ENCODE assay signal across 8 mouse cellular contexts in genomic region chrX:136743459-136743858, GRCm38 (mm10). TPM values are rescaled to one million over a fixed set of nuclear protein-coding genes. Genes with fewer than 3 reads are reported as not detected.
DNase-seq lines count a peak whose midpoint lies in the region; ATAC-seq and TF ChIP-seq lines count a peak whose summit lies in the region.

Morf4l2 (minus strand) TSS chrX:136743690.

- peak within 1 kb of the TSS; percentile 93 for H3K27ac ChIP-seq in lung, embryonic 14.5 days (ENCODE audit: low read depth)
- peak within 1 kb of the TSS; percentile 96 for H3K27ac ChIP-seq in brown adipose tissue, adult 24 weeks (replicated peaks; ENCODE audit: low read depth, low read length)
- H3K27ac ChIP-seq in intestine, embryonic 16.5 days (ENCODE audit: low read length): peak within 1 kb of the TSS; percentile 91

- H3K27me3 ChIP-seq in lung, embryonic 14.5 days (ENCODE audit: insufficient read depth, low read length): no peaks in the 10 kb centered on the region
- H3K27me3 ChIP-seq in intestine, embryonic 16.5 days (replicated peaks; ENCODE audit: control insufficient read depth, insufficient read depth, low read length): no peaks in the 10 kb centered on the region

- H3K9ac ChIP-seq in lung, embryonic 14.5 days: peak within 1 kb of the TSS; percentile 61
- H3K9ac ChIP-seq in intestine, embryonic 16.5 days (ENCODE audit: low read depth, low read length): peak within 1 kb of the TSS; percentile 69

- no peak for DNase-seq in lung, embryonic 14.5 days
- DNase-seq in lung, postnatal 36 days: no peak
- DNase-seq in gonadal fat pad, adult 2 months (ENCODE audit: low read depth): no peak
- no peak for DNase-seq in MN1 (ENCODE audit: low spot score)
- DNase-seq in cerebellum, postnatal 10 days: no peak

- peak within 1 kb of the TSS; percentile 62 for H3K4me2 ChIP-seq in lung, embryonic 14.5 days
- H3K4me2 ChIP-seq in intestine, embryonic 16.5 days (ENCODE audit: low read depth, low read length): peak within 1 kb of the TSS; percentile 45

- H3K4me3 ChIP-seq in lung, embryonic 14.5 days (ENCODE audit: low read depth, low read length): peak within 1 kb of the TSS; percentile 57
- peak within 1 kb of the TSS; percentile 90 for H3K4me3 ChIP-seq in brown adipose tissue, adult 24 weeks (ENCODE audit: insufficient read depth, low read depth, low read length)
- peak within 1 kb of the TSS; percentile 49 for H3K4me3 ChIP-seq in intestine, embryonic 16.5 days (ENCODE audit: low read length)

- 84% methylated on average over 12 of the region's 12 CpGs for WGBS in lung, embryonic 14.5 days
- WGBS in intestine, embryonic 16.5 days: 78% methylated on average over 12 of the region's 12 CpGs

- no peak for TF ChIP-seq CTCF in lung, embryonic 14.5 days (IDR thresholded peaks at IDR 0.05; ENCODE audit: low read depth)

- no peaks in the 10 kb centered on the region for H3K4me1 ChIP-seq in lung, embryonic 14.5 days (ENCODE audit: insufficient read depth)
- no peaks in the 10 kb centered on the region for H3K4me1 ChIP-seq in brown adipose tissue, adult 24 weeks (ENCODE audit: control insufficient read depth, insufficient read depth, insufficient read length, low read length)
- peaks cover 3% of the 10 kb centered on the region; the same call in 1 of the 2 replicates for H3K4me1 ChIP-seq in intestine, embryonic 16.5 days (ENCODE audit: control insufficient read depth, insufficient read depth, low read length)

- no peak for ATAC-seq in lung, embryonic 14.5 days (ENCODE audit: insufficient read depth)
- no peak for ATAC-seq in intestine, embryonic 16.5 days
- ATAC-seq in megakaryocyte progenitor cell, adult 5-6 weeks (replicated peaks; ENCODE audit: poor library complexity): no peak

- no peaks in the 10 kb centered on the region for H3K9me3 ChIP-seq in lung, embryonic 14.5 days (ENCODE audit: low read depth, low read length)
- H3K9me3 ChIP-seq in intestine, embryonic 16.5 days (ENCODE audit: control insufficient read depth, low read length): no peaks in the 10 kb centered on the region

- H3K36me3 ChIP-seq in lung, embryonic 14.5 days (ENCODE audit: insufficient read depth): peaks cover 6% of the 10 kb centered on the region; the same call in 1 of the 2 replicates
- H3K36me3 ChIP-seq in intestine, embryonic 16.5 days (ENCODE audit: control insufficient read depth, insufficient read depth, low read length): no peaks in the 10 kb centered on the region

RNA-seq across cellular contexts. Expression of gene Morf4l2, which starts in this region (rescaled TPM):
- polyA plus RNA-seq in lung, embryonic 14.5 days (2014; fragmentation: Nextera tagmentation; extraction: Ambion mirVana): 572 and 614 TPM in 2 replicates
- polyA plus RNA-seq in brown adipose tissue, adult 24 weeks (2012; ENCODE audit: insufficient read depth, insufficient read length, missing spikeins): 80.4 and 121 TPM in 2 replicates
- 176 and 232 TPM in 2 replicates for polyA plus RNA-seq in gonadal fat pad, adult 2 months (2012; rRNA removed)
- 417 and 440 TPM in 2 replicates for polyA plus RNA-seq in intestine, embryonic 16.5 days (2015; fragmentation: Nextera tagmentation; extraction: Ambion mirVana)
- 250 and 251 TPM in 2 replicates for total RNA-seq in megakaryocyte progenitor cell, adult 5-6 weeks (2015)
- total RNA-seq in megakaryocyte progenitor cell, adult 5-6 weeks (2017): 707 and 925 TPM in 2 replicates
